Mouse (Mus musculus) kidney, postnatal 0 days (tissue): ENCODE measurements at regions not wholly inside any gene's neighbourhood (a gene's known extent, or its start where the extent isn't known, plus 50 kb on each side); places are given as distances from the start of the nearest gene placed in this dataset.

Source experiments
- ATAC-seq: fragments of 200-750 bp; cut with Nextera tagmentation; replicated peaks from 2 replicates; pipeline ENCODE4 v1.8.0; 2017; ENCODE audit warnings: low read depth, moderate number of reproducible peaks, moderate TSS enrichment, moderate library complexity; ENCODE audit not compliant: low FRiP score
- DNase-seq: peaks from one replicate; pipeline ENCODE4 v3.0.0-alpha.2; 2016; ENCODE audit warnings: low spot score
- H3K27ac ChIP-seq: fragments of 300-500 bp; sonication (generic); 2 replicates; pipeline ENCODE4 v1.5.1; 2014; ENCODE audit warnings: mild to moderate bottlenecking
- H3K27me3 ChIP-seq: fragments of 300-500 bp; sonication (generic); 2 replicates; pipeline ENCODE4 v1.6.1; 2014; ENCODE audit warnings: low read length, mixed read lengths; ENCODE audit not compliant: insufficient read depth
- H3K36me3 ChIP-seq: fragments of 300-500 bp; sonication (generic); 2 replicates; pipeline ENCODE4 v1.6.1; 2014; ENCODE audit warnings: low read length, mixed read lengths; ENCODE audit not compliant: insufficient read depth
- H3K4me1 ChIP-seq: fragments of 300-500 bp; sonication (generic); replicated peaks from 2 replicates; pipeline ENCODE4 v1.6.1; 2014; ENCODE audit warnings: antibody characterized with exemption, low read length, mixed read lengths; ENCODE audit not compliant: insufficient read depth
- H3K4me2 ChIP-seq: fragments of 300-500 bp; sonication (generic); 2 replicates; pipeline ENCODE4 v1.6.1; 2014; ENCODE audit warnings: mild to moderate bottlenecking, low read length, moderate library complexity, mixed read lengths
- H3K4me3 ChIP-seq: fragments of 300-500 bp; sonication (generic); replicated peaks from 2 replicates; pipeline ENCODE4 v1.5.1; 2014; ENCODE audit warnings: low read depth, low read length
- H3K9ac ChIP-seq: fragments of 300-500 bp; sonication (generic); 2 replicates; pipeline ENCODE4 v1.6.1; 2014; ENCODE audit warnings: low read depth, low read length
- H3K9me3 ChIP-seq: fragments of 300-500 bp; sonication (generic); replicated peaks from 2 replicates; pipeline ENCODE4 v1.6.1; 2016; ENCODE audit warnings: low read length, inconsistent platforms, mixed read lengths
- CTCF ChIP-seq: IDR thresholded peaks from 2 replicates; pipeline ENCODE4 v1.5.1; 2016; ENCODE audit warnings: antibody characterized with exemption, low read depth, mild to moderate bottlenecking, moderate library complexity
- WGBS: fragments of 180-500 bp; shearing (Covaris S2); extraction: QIAGEN DNeasy Blood & Tissue Kit; methylation state at CpG from one replicate; pipeline ENCODE4 v1.1.7; 2014; 5-methylcytosine and 5-hydroxymethylcytosine counted together

- no peaks in the 10 kb centered on the region for H3K36me3 ChIP-seq
Measured at GRCm38 (mm10) chr14:100468311-100468710, 183.8 kb upstream of the Klf12 start.

GRCm38 (mm10) chr14:100462321-100462720 lies 177.8 kb upstream of the Klf12 start:
- Histone ChIP-seq H3K4me2 (0 out of 2 replicates have a peak overlapping the region, but pooled peaks have one; percentile 15), H3K9me3 (no peaks in the 10 kb centered on the region), H3K4me1 (0 out of 2 replicates have a peak, but pooled peaks cover 13% of the 10 kb centered on the region), H3K9ac (no peak overlapping the region), H3K4me3 (no peak overlapping the region), H3K27me3 (no peaks in the 10 kb centered on the region), H3K27ac (peak overlapping the region; percentile 77), H3K36me3 (no peaks in the 10 kb centered on the region)
- peak; percentile 30 for DNase-seq
- peak; percentile 50; the same call in 1 of the 2 replicates for ATAC-seq
- WGBS, result 60% methylated on average over 6 of the region's 6 CpGs
- no peak for TF ChIP-seq CTCF

More at GRCm38 (mm10) chr14:100468311-100468710, 183.8 kb upstream of the Klf12 start:
- H3K9me3 ChIP-seq, result no peaks in the 10 kb centered on the region
- H3K27me3 ChIP-seq, result no peaks in the 10 kb centered on the region
- H3K4me1 ChIP-seq, result no peaks in the 10 kb centered on the region
- TF ChIP-seq CTCF, result no peak
- ATAC-seq (no peak), DNase-seq (no peak)
- no peak overlapping the region for H3K4me3 ChIP-seq
- 69% methylated on average over 3 of the region's 3 CpGs for WGBS
- no peak overlapping the region for H3K4me2 ChIP-seq
- H3K9ac ChIP-seq, result no peak overlapping the region
- H3K27ac ChIP-seq, result no peak overlapping the region

DNA sequence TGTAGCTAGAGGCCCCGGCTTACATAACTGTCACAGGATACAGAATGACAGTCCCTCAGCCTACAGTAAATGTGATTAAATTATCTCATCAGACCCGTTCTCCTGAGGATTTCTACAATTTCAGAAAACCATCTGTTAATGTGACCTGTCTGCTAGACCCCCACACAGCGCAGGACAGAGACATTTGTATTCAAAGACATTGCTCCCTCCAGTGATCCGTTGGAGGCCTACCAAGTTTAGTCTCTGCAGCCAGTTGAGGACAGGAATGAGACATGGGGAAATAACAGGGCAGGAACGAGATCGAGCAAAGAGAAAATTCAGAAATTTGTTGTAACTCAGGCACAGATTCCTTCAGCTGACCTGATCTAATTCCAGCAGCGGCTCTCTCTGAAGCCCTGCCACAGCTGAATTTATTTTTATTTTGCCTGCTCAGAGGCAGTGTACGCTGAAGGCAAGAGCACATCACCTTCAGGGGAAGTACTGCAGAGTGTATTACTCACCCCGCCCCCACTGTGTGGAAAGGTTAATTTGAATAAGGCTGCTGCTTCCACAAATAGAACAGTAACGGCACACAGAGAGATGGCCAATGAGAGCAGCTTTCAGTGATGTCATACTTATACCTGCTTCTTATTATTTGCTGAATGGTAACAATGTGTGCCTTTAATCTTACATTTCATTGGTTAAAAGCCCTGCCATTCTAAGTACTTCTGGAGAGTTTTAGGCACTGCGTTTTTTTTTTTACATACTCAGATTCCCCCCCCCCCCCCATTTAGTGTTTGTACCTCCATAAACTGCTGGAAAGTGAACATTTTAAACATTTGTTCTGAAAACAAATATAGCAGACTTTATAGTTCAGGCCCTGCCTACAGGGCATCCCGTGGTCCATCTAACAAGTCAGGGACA lies 176.9 kb upstream of the Klf12 start:
- no peak overlapping the region for H3K9ac ChIP-seq
- peak; percentile 89 for ATAC-seq
- H3K4me1 ChIP-seq, result 0 out of 2 replicates have a peak, but pooled peaks cover 13% of the 10 kb centered on the region
- H3K36me3 ChIP-seq, result no peaks in the 10 kb centered on the region
- peak overlapping the region; percentile 77 for H3K27ac ChIP-seq
- peak overlapping the region; percentile 31; the same call in 1 of the 2 replicates for H3K4me2 ChIP-seq
- TF ChIP-seq CTCF, result no peak
- H3K27me3 ChIP-seq, result no peaks in the 10 kb centered on the region
- no peak overlapping the region for H3K4me3 ChIP-seq
- peak; percentile 77 for DNase-seq
- no peaks in the 10 kb centered on the region for H3K9me3 ChIP-seq
- 31% methylated on average over 12 of the region's 12 CpGs for WGBS

DNA sequence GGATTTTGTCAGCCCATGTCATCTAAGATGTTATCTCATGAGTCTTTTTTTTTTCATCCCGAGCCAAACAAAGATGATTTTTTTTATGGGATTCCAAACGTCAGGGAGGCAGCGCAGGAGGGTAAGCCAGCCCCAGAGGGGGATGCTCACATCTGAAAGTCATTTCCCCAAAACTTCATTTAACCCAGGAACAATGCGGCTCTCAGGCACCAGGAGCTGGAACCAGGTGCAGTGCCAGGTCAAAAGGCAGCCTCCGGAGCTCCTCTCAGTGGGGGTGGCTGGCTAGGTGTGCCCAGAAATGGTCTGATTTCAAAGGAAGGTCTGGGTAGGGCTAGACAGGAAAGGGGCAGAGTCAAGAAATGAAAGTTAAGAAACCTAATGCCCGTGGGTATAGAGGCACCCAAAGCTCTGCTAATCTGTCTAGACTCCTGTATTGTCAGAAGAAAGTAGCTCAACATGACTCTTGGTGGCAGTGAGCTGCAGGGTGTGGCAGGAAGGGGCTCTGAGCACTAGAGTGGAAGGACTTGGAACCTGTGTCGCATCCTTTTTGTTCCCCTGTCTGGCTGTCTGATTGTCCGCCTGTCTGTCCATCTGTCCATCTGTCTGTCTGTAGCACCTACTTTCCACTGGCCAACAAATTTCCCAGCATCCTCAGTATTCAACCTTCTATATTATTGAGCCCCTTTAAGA lies 175.3 kb upstream of the Klf12 start:
- H3K4me3 ChIP-seq, result no peak overlapping the region
- no peak overlapping the region for H3K4me2 ChIP-seq
- H3K9me3 ChIP-seq, result no peaks in the 10 kb centered on the region
- ATAC-seq (no peak), DNase-seq (no peak)
- 0 out of 2 replicates have a peak, but pooled peaks cover 13% of the 10 kb centered on the region for H3K4me1 ChIP-seq
- H3K27ac ChIP-seq, result no peak overlapping the region
- WGBS, result 33% methylated on average over 8 of the region's 8 CpGs
- no peaks in the 10 kb centered on the region for H3K27me3 ChIP-seq
- TF ChIP-seq CTCF, result no peak
- no peaks in the 10 kb centered on the region for H3K36me3 ChIP-seq
- no peak overlapping the region for H3K9ac ChIP-seq

GRCm38 (mm10) chr14:100458727-100459447 lies 174.4 kb upstream of the Klf12 start:
- H3K9ac ChIP-seq, result no peak overlapping the region
- peak; percentile 90 for DNase-seq
- H3K36me3 ChIP-seq, result no peaks in the 10 kb centered on the region
- 22% methylated on average over 9 of the region's 9 CpGs for WGBS
- H3K9me3 ChIP-seq, result no peaks in the 10 kb centered on the region
- H3K27me3 ChIP-seq, result no peaks in the 10 kb centered on the region
- no peak overlapping the region for H3K4me3 ChIP-seq
- no peak for TF ChIP-seq CTCF
- 0 out of 2 replicates have a peak overlapping the region, but pooled peaks have one; percentile 11 for H3K4me2 ChIP-seq
- H3K4me1 ChIP-seq, result 0 out of 2 replicates have a peak, but pooled peaks cover 13% of the 10 kb centered on the region
- H3K27ac ChIP-seq, result no peak overlapping the region
- peak; percentile 92 for ATAC-seq
